Mouse (Mus musculus) B cell, adult 2 months (primary cell): ENCODE results near the gene Rasa1.
A peak's percentile ranks its signal among the peaks of the same experiment; 100 is the strongest.

Experiments
- DNase-seq, 2 experiments: peaks; one replicate each; pipeline ENCODE4 v3.0.0; 2022

Gene Rasa1

DNA sequence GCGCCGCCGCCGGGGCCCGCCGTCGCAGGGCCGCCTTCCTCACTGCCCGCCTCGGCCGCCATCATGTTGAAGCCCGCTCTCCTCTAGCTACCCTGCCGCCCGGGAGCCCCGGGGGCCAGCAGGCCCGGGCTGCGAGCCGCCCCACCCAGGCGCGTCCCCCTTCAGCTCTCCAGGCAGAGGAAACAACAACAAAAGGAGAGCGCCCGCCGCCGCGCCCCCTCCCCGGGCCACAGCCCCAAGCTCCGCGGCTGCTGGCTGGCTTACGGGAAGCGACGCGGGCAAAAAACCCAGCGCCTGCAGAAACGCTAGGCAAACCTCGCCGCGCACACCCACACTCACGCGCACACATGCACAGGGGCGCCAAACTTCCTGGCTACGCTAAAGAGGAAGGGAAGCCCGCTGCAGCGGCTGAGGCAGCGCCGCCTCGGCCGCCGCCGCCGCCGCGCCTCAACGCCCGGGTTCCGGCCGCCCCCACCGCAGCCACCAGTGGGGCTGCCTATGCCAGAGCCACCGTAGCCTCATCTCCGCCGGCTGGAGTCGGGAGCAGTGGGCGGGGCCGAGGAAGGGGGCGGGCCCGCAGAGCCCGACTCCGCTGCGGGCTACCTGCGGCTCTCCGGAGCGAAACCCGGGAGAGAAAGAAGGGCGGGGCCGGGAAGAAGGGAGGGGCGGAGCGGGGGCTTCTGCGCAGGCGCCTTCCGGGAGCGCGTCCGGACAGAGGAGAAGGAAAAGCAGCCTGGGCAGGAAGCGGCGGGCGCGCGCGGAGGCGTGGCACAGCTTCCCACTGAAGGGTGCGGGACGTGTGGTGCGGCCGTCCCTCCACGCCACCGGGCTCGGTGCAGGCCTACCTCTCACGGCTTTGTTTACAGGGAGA lies at the start of gene Rasa1:
TSS of gene Rasa1 (minus strand) at position 288 of the 871 bp plus-strand sequence.
- DNase-seq: peak; percentile 89 to 90

DNA sequence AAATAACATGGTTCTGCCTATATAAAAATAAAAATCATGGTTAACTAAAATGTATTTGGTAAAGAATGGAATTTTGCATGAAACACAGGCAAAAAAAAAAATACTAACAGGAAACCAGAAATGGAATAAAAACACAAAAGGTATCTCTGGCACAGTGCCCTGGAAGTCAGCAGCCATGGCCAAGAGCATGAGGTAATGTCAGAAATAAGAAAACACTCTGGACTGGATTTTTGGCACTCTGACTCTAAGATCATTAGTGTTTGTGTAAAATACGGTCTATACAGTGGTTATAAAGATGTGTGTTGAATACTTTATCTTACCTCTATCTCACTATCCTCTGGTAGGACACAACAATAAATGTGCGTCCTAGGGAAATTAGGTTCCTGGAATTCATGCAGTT lies 22.6 kb upstream of the Rasa1 start:
- DNase-seq: no peak

DNA sequence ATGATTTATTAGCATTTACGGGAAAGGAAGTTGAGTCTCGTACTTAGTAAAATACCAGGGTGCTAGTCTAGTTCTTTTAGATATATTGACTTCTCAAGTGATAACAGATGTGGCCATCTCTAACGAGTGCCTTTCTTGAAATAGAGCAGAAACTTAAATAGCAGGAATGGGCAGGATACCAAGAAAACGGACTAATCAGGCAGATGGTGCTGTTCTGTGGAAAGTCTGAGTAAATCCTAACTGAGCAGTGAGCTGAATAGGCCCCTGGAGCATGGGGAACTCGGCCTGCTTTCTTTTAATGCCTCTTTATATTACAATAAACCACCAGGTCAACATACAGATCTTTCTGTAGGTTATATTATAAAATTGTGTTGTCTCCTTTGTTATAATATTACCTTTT lies 22.0 kb upstream of the Rasa1 start:
- DNase-seq: no peak

DNA sequence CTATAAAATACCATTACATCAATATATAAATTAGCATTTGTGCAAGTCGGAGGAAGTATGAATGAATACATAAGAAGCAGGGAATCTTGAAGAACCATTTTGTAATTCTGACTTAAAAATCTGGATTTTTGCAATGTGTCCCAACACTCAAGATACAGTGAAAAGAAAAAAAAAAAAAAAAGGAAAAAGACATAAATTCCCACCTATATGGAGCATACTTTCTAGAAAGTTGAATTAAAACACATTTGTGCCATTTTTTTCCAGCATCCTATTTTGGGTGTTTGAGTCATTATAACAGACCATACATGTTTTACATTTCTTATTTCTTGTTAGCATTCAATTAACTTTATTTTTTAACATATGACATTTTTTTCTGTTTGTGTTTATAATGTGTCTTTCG lies 21.6 kb upstream of the Rasa1 start:
- DNase-seq: no peak

DNA sequence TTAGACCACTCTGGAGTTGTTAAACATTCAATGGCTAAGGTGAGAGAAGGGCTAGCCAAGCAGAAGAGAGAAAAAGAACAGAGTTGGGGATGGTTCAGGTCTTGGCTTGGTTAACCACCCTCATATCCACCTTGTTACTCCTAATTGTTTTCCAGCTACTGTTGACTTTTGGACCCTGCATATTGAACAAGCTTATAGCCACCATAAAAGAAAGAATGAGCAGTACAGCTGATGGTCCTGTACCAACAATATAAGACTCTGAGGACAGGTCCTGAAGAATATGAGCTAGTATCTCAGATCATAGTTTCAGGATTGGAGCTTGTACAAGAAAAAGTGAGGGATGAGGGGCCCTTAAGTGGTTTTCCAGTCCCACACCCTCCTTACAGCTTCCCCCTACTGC lies 17.1 kb upstream of the Rasa1 start:
- DNase-seq: no peak

DNA sequence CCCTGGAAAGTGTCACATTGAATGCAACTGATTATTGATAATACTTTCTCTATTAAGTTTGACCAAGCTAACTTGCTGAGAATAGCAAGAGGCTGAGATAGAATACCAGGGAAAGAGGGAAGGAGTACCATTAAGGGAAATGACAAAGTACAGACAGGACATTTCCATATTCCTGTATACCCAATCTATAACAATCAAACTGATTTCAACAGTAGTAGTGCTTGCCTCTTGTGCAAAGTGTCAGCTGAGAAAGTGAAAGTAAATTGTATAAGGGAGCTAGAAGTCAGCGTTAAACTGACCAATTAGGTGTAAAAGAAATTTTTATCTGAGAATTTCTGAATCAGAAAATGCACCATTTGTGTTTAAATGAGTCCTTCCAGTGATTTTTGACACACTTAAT lies 1.7 kb upstream of the Rasa1 start:
- no peak for DNase-seq

DNA sequence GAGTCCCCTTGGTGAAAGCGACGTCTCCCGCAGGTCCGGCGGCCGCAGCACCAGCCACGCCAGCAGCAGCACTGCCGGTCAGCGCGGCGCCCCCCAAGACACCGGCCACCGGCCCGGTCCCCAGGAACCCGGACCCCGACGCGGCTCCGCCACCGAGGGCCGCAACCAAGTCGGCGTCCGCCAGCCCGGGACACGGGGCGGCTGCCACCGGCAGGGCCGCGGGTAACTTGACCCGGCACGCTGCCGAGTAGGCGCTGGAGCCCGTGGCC lies 422 bp downstream of the Rasa1 start:
- DNase-seq: no peak

DNA sequence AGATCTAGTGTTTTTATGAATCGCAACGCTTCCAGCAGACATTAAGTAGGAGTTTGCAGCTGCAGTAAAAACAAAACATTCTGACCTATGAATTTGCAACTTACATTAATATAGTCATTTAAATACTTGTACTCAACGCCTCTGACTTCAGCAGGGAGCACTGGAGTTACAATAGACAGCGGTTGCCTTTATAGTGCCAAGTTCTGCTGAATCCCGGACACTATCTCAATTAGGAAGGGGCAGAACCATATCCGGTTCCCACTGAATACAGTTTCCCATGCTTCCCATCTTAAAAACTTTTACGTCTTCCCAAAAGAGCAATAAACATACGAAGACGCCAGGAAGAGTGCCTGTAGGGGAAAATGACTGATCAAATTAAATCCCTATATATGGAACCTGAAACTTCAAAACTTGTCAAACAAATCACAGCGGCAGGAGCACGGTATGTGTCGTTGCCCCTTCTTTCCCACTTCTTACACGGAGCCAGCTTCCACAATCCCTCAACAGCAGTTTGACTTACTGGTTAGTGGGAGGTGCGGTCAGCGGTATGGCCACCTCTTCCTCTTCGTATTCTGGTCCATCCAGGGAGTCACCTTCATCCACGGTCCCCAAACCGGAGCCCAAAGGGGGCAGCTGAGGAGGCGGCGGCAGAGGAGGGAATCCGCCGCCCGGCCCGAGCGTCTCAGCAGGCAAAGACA lies 905 bp downstream of the Rasa1 start:
- peak in 1 of 2 experiments; percentile 45 for DNase-seq

DNA sequence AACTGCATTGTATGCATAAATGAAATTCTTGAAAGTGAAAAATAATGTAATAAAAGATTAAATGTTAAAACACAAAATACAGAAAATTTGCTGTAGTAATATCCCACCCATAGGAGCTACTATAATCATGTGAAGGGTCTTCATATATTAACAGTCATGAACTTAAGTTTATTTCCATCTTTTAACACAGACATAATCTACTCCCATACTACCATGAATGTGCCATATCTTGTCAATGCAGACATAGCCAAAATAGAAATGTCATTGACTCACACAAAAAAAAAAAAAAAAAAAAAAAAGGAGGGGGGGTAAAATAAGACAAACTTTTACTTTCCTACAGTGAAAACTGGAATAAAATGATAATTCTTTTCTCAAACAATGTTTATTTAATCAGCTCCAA lies 6.3 kb downstream of the Rasa1 start:
- DNase-seq: no peak

DNA sequence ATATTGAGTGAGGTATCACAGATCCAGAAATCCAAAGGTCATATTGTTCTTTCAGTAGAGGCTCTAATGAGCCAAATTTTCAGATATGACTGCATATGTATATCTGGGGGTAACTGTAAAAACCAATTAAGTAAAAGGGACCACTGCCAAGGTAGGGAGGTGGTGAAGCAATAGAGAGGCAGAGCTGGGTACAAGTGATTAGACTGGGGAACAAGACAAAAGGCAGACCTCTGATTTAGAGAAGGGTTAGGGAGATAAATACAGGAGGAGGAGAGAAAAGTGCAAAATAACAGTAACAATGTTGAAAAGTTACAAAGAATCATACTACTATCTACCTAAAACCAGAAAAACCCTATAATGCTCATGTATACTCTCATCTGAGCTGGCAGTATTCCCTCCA lies 10.0 kb downstream of the Rasa1 start:
- DNase-seq: no peak

DNA sequence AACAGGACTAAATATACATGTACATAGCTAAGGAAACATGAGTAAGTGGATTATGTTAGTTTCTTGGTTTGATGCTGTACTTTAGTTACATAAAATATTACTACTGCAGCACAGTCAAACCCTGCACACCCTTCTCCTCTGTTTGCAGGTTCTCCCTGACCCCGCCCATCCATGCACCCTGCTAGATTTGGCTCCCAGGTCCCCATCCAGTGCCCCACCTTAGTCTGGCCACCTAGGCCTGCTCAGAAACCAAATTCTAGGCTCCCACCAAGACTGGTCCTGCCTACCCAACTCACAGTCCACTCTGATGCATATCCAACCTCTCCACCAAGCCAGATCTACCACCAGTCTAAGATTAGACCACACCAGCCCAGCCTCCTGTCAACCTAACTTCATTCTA lies 14.4 kb downstream of the Rasa1 start:
- no peak for DNase-seq

DNA sequence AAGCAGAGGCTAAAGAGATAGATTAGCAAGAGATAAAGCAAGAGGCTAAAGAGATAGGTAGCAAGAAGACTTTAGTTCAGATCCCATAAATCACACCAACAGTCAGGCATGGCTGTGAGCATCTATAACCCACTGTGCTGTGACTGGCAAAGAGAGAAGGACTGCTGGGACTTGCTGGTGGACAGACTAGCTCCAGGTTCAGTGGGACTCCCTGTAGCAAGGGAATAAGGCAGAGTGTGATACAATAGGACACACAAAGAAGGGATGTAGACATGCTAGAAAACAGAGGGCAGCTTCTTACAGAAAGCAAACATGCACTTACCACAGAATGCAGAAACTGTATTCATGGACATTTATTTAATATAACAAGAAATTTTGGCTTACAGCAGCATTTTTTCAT lies 15.1 kb downstream of the Rasa1 start:
- DNase-seq: no peak

DNA sequence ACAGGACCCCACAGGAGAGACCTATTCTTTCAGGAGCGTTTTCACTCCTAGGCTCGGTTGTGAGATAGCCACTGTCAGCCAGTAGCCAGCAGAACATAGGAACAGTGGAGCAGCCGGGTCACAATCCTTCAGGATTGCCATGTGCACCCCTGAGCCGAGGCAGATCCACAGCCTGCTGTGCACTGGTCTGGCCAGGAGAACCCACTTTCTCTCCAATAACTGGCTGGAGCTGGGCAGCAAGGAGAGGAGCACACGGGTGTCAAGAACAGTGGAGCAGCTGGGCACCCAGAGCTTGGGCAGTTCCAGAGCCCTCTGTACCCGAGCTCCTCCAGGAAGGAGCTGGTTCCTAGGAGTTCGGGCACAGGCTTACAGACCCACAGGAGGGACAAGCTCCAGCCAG lies 50.2 kb downstream of the Rasa1 start:
- no peak for DNase-seq

DNA sequence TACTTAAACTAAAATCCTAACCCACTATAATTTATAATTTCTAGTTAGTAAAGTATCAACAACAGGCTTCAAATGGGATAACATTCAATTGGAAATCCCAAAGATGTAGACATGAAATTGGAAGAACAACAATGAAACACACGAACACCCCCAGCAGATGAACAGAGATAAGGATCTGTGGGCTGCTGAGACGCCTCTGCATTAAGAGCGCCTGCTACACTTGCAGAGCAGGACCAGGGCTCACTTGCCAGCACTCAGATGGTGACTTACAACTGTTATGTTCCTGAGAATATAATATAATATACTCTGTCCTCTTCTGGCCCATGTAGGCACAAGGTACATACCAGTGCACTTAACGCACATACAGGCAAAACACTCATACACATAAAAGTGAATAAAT lies 70.3 kb downstream of the Rasa1 start:
- no peak for DNase-seq

DNA sequence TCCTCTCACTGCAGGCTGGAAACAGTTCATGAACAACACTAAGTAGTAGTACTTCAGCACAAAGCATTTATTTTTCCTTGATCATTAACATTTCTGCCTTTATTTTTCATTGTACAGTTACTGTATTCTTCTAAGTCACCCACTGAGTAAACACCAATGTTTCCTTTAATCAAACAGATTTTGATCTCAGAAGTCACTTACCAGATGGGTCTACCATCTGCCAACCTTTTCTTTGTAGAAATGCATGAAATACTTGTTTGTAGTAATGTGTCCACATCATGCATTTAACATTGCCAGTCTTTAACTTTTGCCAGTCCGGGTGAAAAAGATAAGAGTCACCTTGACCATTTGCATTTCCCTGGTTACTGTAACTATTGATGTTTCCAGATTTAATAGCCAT lies 78.6 kb downstream of the Rasa1 start:
- DNase-seq: no peak

DNA sequence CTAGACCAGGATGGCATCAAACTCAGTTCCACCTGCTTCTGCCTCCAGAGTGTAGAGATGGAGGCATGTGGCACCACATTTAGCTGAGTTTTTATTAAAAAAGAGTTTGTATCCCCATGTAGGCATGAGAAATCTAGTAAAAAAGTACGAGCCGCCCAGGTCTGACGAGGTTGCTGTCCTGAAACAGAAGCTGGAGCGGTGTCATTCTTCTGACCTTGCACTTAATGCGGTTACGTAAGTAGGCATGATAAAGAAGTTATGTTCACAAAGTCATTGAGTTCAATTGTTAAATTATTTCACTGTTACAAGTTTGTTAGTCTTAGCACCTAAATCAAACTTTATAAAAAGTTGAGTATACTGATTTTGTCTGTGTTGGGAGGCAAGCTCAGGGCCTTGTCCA lies 80.3 kb downstream of the Rasa1 start:
- no peak for DNase-seq

DNA sequence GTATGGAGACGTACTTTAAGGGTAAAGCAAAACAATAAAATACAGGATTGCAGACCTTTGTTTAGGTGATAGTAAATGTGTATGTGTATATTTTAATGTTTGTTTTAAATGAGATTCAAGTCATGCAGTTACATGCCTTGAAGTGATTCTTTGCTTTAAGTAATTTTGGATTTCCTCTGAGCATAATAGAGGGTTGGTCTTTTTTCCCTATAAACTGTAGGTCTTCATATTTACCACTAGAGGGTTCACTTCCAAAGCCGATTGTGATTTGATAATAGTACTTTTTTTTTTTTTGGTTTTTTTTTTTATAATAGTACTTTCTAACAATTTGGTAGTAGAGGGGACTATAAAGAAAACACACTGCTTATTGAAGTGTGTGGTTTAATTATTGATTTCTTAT lies 81.4 kb downstream of the Rasa1 start:
- DNase-seq: no peak

DNA sequence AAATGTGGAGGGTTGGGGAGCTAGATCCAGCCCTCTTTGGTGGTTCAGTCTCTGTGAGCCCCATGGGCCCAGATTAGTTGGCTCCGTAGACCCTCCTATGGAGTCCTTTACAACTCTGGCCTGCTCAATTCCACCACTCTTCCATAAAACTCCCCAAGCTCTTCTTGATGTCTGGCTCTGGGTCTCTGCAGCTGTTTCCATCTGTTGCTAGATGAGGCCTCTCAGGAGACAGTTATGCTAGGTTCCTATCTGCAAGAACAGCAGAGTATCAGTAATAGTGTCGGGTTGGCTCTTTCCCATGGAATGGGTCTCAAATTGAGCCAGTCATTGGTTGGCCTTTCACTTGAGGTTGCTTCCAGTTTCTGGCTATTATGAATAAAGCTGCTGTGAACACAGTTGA lies 97.7 kb downstream of the Rasa1 start:
- no peak for DNase-seq

DNA sequence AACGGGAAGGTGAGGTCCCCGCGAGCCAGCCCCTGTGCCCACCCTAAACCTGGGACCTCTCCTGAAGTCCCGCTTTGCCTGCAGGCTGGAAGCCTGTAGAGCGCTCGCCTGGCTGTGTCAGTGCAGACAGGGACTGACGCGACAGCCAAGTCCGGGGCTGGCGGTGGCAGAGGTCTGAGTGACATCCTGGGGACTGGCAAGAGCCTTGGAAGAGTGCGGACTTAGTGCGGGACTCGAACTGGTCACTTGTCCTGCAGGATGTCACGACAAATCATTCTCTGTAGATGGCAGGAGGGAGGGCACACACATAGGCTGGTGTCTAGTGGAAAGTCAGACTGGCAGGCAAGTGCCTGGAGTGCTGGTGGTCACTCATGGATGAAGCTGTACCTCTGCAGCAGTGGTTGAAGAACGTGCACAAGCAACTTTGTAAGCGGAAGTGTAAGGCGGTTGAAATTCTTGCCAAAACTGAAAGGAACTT lies 99.2 kb downstream of the Rasa1 start:
- DNase-seq: no peak

DNA sequence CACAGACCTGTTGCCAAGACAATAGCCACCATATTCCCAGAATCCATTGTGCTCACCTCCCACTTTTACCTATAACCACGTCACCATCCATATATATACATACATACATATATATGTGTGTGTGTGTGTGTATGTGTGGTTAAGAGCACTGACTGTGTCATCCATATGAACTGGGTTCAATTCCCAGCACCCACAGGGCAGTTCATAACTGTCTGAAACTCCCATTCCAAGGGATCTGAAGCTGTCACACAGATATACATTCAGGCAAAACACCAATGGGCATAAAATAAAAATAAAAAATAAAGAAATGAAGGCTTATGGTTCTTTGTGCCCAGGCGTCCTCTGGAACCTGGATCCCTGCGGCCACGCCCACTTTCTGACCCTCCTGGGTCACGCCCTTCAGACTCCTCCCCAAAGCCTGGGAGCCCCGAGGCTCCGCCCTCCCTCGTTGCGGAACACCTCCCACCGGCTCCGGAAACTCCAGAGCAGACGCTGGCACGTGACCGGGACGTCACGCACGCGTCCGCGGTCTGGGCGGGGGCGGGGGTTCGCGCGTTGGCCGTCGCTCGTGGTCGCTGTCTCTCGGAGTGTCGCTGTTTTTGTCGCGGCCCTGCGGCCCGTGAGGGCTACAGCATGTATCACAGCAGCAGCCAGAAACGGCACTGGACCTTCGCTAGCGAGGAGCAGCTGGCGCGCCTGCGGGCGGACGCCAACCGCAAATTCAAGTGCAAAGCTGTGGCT lies 99.9 kb downstream of the Rasa1 start, which contains the start of gene Ccnh:
TSS of gene Ccnh (plus strand) at position 506 of the 741 bp plus-strand sequence.
- DNase-seq: peak; percentile 88 to 90
